Mouse (Mus musculus): ENCODE measurements around the gene H2-DMb1.

DNA sequence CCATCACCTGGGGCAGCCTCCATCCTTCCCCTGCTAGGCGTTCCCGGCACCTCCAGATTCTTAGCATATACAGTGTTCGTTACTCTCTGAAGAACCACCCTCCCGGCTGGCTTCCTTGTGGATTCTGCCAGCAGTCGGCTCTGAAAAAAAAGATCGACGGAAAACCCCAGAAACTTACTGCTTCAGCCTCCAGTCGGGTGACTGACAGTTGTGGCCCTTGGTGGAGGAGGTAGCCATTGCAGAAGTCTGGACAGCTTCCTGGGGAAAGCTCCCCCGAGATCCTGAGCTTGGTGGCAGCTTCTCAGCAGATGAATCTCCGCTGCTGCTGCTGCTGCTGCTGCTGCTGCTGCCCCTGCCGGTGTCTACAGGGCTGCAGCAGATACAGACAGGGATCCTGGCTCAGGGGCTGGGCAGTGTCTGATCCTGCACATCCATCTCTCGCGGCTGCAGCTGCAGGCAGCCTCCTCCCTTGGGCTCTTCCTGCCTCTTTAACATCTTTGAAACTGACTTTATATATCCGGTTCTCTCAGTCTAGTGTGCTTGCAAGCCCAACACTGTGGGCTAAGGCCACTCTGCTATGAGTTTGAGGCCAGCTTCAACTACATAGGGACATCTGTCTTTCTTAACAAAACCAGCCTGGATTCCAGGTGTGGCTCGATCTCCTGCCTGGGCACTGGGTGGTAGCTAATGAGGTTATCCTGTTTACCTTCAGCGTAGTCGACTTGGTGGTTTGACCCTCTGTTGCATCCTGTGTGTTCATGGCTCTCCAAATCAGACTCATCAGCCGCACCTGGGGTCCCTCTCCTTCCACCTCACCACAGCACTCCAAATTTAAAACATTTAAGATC, 23.7 kb upstream of the H2-DMb1 start:
- no peak for TF ChIP-seq PAX5 (IDR thresholded peaks at IDR 0.05; ENCODE audit: low read length)
- no peak for TF ChIP-seq MAFK (IDR thresholded peaks at IDR 0.05; ENCODE audit: insufficient replicate concordance, low read length)
- TF ChIP-seq TBP (conservative IDR thresholded peaks at IDR 0.05; ENCODE audit: low read depth, low read length) = no peak
- TF ChIP-seq EP300 (IDR thresholded peaks at IDR 0.05; ENCODE audit: low read length) = no peak
- no peak for TF ChIP-seq POLR2A (IDR thresholded peaks at IDR 0.05; ENCODE audit: low read depth, low read length)
